Mouse (Mus musculus) hindbrain, embryonic 12.5 days (tissue): ENCODE data around the gene Orm2. TPM values are rescaled to one million over a fixed set of nuclear protein-coding genes. Genes with fewer than 3 reads are reported as not detected.

ENCODE experiments used
- ATAC-seq: fragments of 200-750 bp; cut with Nextera tagmentation; 2 replicates; pipeline ENCODE4 v1.8.0; 2017; ENCODE audit warnings: moderate TSS enrichment; ENCODE audit not compliant: low FRiP score
- H3K27ac ChIP-seq: fragments of 300-500 bp; sonication (generic); 2 replicates; pipeline ENCODE4 v1.5.1; 2016; ENCODE audit warnings: mild to moderate bottlenecking
- H3K27me3 ChIP-seq: fragments of 300-500 bp; sonication (generic); 2 replicates; pipeline ENCODE4 v1.6.1; 2016; ENCODE audit warnings: mild to moderate bottlenecking
- H3K36me3 ChIP-seq: fragments of 300-500 bp; sonication (generic); 2 replicates; pipeline ENCODE4 v1.6.1; 2016; ENCODE audit warnings: mild to moderate bottlenecking
- H3K4me1 ChIP-seq: fragments of 300-500 bp; sonication (generic); 2 replicates; pipeline ENCODE4 v1.6.1; 2016
- H3K4me2 ChIP-seq: fragments of 300-500 bp; sonication (generic); replicated peaks from 2 replicates; pipeline ENCODE4 v1.6.1; 2016; ENCODE audit warnings: mild to moderate bottlenecking
- H3K4me3 ChIP-seq: fragments of 300-500 bp; sonication (generic); 2 replicates; pipeline ENCODE4 v1.5.1; 2016; ENCODE audit warnings: mild to moderate bottlenecking
- H3K9ac ChIP-seq: fragments of 300-500 bp; sonication (generic); 2 replicates; pipeline ENCODE4 v1.6.1; 2016; ENCODE audit warnings: mild to moderate bottlenecking, moderate library complexity
- H3K9me3 ChIP-seq: fragments of 300-500 bp; sonication (generic); replicated peaks from 2 replicates; pipeline ENCODE4 v1.6.1; 2016; ENCODE audit warnings: mild to moderate bottlenecking
- whole genome bisulfite sequencing: fragments of 180-500 bp; shearing (Covaris S2); methylation state at CpG from one replicate; pipeline ENCODE4 v1.1.7; 2016; 5-methylcytosine and 5-hydroxymethylcytosine counted together
- polyA plus RNA-seq: library from polyadenylated mRNA; unstranded; fragments of >200 nt; fragmentation: Nextera tagmentation; extraction: Ambion mirVana; gene quantifications from 2 replicates; pipeline ENCODE4 v1.2.1, GENCODE M21; 2016

Orm2 gene
- polyA plus RNA-seq, 1 experiment from 2014 or later = not detected

DNA sequence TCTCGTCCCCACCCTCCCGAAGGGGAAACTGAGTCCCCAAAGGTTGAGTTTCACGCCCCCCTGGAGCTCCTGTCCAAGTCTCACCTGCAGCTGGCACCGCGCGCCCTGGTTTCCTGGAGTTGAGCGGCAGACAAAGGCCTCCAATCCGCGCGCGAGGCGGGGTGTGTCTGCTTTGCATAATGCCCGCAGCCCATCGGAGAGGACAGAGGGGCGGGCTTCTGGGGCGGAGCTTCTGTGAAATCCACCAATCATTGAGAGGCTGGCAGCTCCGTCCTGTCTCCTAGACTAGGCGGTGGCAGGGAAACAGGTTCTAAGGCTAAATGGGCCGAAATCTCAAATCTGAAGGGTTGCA, 48.3 kb downstream of the Orm2 start:
- Histone ChIP-seq H3K4me3 (peak overlapping the region; percentile 51), H3K9me3 (no peaks in the 10 kb centered on the region), H3K36me3 (no peaks in the 10 kb centered on the region), H3K27me3 (no peaks in the 10 kb centered on the region), H3K9ac (peak overlapping the region; percentile 63; the same call in 1 of the 2 replicates), H3K27ac (peak overlapping the region; percentile 24; the same call in 1 of the 2 replicates), H3K4me1 (peaks cover 24% of the 10 kb centered on the region), H3K4me2 (peak overlapping the region; percentile 84)
- WGBS = under 1% methylated on average over 19 of the region's 19 CpGs
- ATAC-seq = peak; percentile 92

DNA sequence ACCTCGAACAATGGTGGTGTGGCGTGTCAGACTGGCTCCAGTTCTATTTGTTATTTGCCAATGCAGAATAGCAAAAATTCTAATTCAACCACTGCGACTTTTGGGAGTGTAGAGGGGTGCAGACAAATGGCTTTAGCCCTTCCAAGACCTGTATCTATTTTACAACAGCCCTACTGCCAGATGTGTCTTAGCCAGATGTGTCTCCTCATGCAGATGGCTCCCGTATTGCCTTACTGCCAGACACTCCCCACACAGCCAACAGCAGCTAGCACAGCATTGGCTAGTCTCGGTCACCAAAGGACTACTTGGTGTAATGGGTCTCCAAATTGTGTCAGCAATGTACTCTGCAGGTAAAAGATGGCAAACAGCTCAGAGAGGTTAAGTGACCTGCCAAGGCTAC, 49.0 kb downstream of the Orm2 start:
- no peak overlapping the region for H3K27ac ChIP-seq
- H3K36me3 ChIP-seq = no peaks in the 10 kb centered on the region
- no peaks in the 10 kb centered on the region for H3K9me3 ChIP-seq
- peak overlapping the region; percentile 84 for H3K4me2 ChIP-seq
- peaks cover 21% of the 10 kb centered on the region for H3K4me1 ChIP-seq
- WGBS = 65% methylated on average over 5 of the region's 5 CpGs
- H3K27me3 ChIP-seq = no peaks in the 10 kb centered on the region
- H3K4me3 ChIP-seq = no peak overlapping the region
- no peak overlapping the region for H3K9ac ChIP-seq
- no peak for ATAC-seq

DNA sequence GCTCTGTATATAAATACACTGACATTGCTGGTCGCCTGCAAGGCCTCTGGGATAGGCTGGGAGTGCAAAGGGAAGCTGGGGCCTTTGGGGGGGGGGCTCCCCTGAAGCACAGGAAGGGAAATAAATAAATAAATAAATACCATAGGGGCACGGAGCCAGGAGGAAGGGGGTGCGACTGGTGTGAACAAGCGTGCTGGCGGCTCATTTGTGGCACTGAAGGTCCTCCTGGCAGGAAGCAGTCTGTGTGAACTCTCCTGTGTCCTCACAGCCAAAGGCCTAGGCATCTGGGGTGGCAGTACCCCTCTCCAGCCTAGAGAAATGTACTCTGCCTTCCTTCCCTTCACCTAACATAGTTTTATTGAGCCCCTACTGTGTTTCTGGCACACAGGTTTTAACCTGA, 52.7 kb downstream of the Orm2 start:
- H3K4me2 ChIP-seq = no peak overlapping the region
- H3K9me3 ChIP-seq = no peaks in the 10 kb centered on the region
- H3K27me3 ChIP-seq = no peaks in the 10 kb centered on the region
- no peak overlapping the region for H3K4me3 ChIP-seq
- no peak overlapping the region; the same call in 1 of the 2 replicates for H3K9ac ChIP-seq
- H3K27ac ChIP-seq = no peak overlapping the region
- no peaks in the 10 kb centered on the region for H3K36me3 ChIP-seq
- 67% methylated on average over 5 of the region's 5 CpGs for WGBS
- peaks cover 12% of the 10 kb centered on the region for H3K4me1 ChIP-seq
- ATAC-seq = no peak

Other genes starting within 250 kb of the Orm2 start
- gene Ambp, start 207.7 kb upstream of the Orm2 start, polyA plus RNA-seq = not detected in 2 replicates
- gene Kif12, start 190.3 kb upstream of the Orm2 start, polyA plus RNA-seq = 0.27 TPM in 1 of 2 replicates, not detected in the other
- gene Col27a1, start 148.4 kb upstream of the Orm2 start, polyA plus RNA-seq = 10.5 and 11.5 TPM in 2 replicates
- gene Orm1, start 17.9 kb upstream of the Orm2 start, polyA plus RNA-seq = not detected in 2 replicates
- gene Orm3, start 6.3 kb upstream of the Orm2 start, polyA plus RNA-seq = not detected in 2 replicates
- 10.4 and 10.9 TPM in 2 replicates for gene Akna, start 40.9 kb downstream of the Orm2 start, polyA plus RNA-seq
- 10.6 and 10.8 TPM in 2 replicates for gene Whrn, start 133.5 kb downstream of the Orm2 start, polyA plus RNA-seq
- gene Atp6v1g1, start 182.3 kb downstream of the Orm2 start, polyA plus RNA-seq = 365 and 374 TPM in 2 replicates
- gene Tmem268, start 196.3 kb downstream of the Orm2 start, polyA plus RNA-seq = 4.1 and 5.8 TPM in 2 replicates
- not detected in 2 replicates for gene Gm11213, start 242.8 kb downstream of the Orm2 start, polyA plus RNA-seq